Mouse (Mus musculus) heart, postnatal 4 days (tissue): Measurements from ENCODE around the gene Baz1a. TPM values are rescaled to one million over a fixed set of nuclear protein-coding genes. Genes with fewer than 3 reads are reported as not detected.

ENCODE experiments used
- DNase-seq: peaks from one replicate; pipeline ENCODE4 v3.0.0; 2021
- total RNA-seq, 2 experiments: library from RNA; stranded (reverse); gene quantifications; 2 replicates each; pipeline ENCODE4 v1.2.3; 2021

Baz1a gene
- total RNA-seq, result 10 to 100 TPM; 15.0 to 16.5 TPM

DNA sequence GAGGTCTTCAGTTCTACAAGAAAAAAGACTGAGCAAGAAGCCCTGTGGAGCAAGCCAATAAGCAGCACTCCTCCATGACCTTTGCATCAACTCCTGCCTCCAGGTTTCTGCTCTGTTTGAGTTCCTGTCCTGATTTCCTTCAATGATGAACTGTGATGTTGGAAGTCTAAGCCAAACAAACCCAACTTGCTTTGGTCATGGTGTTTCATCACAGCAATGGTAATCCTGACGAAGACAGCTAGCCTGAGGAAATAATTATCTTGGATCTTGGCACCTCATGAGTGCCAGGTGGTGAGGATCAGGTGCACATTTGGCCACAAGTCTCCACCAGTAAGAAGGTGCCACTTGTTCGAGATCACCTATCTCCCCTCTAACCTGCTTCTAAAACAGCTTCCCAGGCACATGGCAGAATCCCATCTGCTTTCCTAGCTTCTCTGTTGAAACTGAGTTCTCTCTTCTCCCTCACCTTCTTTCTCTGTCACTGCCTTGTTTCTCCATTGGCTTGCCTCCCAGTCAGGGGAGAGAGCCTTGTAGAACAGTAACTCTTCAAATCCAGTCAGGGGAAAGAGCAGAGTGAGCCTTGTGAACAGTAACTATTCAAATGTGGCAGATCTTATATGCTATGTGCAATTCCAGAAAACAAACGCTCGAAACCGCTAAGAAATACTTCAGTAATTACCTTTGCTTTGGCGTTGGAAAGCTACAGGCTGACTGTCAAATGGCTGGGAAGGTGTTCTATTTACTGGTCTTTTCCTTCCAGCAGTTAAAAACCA is at the start of gene Baz1a:
TSS of gene Baz1a (minus strand) at position 723 of the 773 bp plus-strand sequence.
- DNase-seq, result no peak

DNA sequence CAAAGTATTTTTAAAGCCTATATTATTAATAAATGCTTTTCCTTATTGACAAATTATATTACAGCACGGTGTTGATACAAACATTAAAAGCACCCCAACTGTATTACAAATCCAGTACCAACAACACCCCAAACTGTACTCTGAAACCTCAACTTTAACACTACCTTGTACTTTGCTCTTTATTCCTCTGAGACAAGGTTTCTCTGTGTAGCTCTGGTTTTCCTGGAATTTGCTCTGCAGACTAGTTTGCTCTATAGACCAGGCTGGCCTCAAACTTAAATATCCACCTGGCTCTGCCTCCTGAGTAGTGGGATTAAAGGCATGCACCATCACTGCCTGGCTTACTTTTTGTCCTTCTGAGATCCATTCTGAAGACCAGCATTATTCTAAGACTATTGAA is 48.0 kb upstream of the Baz1a start:
- DNase-seq, result no peak

DNA sequence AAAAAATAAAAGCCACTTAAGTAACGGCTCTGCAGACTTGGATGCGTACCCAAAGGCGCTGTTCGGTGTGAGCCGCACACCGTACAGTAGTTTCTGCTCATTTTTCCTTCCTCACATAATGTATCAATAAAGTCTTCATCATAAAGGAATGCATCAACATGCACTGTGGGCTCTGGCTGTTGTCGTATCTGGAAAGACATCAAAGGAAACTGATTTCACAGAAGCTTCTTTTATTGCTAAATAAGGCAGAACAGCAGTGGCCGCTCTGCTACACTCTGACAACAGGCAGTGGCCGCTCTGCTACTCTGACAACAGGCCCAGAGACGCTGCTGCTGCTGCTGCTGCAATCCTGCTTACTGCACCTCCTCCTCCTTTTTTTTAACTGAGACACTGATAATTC is 46.9 kb upstream of the Baz1a start:
- DNase-seq, result no peak

DNA sequence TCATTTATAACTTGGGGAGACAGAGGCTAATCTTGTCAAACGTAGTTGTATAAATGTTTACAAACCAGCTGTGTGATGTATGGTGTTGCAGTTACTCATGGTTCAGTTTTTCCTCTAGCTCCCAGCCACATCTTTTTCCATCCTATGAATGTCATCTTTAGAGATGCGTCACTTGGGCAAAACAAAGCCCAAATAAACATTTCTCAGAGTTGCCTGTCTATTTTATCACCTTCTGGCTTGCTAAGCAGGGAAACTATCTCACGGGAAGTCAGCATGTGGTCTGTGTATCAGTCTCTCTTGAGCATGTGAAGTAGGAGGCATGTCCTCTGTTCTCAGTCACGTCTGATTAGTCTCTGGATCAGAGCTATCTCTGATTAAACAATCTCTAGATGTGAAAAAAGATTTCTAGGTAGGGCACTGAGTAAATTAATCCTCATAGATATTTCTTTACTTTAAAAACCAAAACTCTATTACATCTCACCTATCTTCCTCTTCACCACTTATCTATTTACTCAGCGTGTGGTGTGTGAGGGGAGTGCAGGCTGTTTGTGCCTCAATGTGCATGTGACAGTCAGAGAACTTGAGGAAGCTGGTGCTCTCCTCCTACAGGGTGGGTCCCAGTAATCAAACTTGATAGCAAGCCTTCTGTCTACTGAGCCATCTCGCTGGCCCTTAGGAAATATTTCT is 46.2 kb upstream of the Baz1a start:
- no peak for DNase-seq

DNA sequence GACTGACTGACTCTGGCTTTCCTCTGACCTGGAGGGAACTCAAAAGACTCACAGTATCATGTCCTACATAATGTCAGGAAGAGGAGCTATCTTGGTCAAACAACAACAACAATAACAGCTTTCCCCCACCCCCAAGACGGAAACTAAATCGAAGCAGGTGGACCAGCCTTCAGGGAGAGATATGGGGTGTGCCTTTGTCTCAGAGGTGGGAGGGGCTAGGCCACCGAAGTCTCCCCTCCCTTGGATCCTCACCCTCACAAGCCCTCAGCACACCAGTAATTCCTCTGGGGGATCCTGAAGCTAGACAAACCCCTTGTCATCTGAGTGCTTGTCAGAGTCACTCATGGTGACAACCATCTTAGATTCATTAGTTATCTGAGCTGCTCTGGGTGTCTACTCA is 45.7 kb upstream of the Baz1a start:
- no peak for DNase-seq

DNA sequence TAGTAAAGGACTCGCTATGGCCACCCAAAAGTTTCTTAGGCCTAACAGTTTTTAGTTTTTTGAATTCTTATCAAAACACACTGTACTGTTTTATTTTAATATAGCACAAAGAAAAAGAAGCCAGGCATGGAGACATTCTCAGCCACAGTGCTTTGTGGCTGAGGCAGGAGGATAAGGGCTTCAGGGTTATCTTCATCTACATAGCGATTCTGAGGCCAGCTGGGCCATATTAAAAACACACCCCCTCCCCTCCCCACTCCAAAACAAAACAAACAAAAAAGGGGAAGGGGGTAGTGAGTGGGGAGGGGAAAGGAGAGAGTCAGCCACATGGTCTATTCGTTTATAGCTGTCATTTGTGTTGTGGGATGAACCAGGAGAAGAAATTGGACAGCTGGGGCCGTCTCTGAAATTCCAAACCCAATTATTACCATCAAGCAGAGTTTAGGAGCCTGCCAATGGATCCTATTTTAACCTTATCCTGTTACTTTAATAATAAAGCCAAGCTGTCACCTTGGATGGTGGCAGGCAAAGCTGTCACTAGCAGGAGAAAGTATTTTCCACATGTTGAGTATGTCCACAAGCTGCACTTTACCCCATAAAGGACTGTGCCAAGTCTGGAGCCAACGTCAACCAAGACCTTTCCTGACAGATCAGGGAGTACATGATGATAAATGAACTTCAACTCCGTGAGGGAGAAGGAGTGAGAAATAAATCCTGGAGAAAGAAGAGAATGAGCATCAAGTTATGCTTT is 44.9 kb upstream of the Baz1a start:
- DNase-seq, result peak; percentile 47

DNA sequence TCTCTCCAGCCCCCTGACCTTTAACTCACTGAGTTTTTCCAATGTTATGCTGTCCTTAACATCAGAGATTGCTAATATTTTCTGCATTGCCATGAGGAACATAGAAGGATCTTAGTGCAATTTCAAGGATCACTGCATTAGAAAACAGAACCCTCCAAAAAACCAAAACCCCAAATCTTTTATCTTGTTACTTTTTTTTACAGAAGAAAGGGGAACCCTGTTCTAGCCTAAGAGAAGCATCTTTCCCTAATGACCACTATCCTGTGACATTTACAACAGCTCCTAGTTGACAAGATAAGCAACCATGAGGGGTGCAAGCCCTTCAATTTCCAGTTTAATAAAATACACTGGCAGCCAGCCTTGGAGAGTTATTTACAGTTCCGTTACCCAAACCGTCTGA is 42.6 kb upstream of the Baz1a start:
- DNase-seq, result no peak

DNA sequence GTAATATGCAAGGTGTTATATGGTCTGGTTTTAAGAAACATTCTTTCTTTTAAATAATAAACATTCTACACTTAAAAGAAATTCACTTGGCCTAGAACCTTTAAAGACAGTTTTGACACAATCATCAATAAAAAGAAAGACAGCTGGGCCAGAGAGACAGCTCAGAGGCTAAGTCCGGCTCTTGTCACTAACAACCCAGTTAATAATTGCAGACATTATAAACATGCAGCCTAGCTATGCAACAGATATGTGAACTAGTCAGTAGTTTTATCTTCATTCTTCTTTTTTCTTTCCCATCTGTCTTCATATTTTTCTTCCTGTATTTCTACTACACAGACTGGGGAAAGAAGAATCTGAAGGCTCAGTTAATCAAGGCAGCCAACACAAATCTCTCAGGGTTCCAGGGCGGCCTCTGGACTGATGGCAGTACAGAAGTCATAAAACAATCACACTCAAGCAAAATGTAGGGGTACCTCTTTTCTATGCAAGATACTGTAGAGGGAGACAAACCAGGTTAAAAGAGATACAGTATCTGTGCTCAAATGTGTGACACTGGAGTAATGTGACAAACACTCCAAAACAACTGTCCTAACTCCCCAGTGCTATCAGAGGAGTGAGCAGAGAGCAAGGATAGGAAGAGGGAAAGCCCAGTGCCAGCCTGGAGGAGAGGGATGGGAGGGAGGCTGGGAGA is 40.5 kb upstream of the Baz1a start:
- no peak for DNase-seq

DNA sequence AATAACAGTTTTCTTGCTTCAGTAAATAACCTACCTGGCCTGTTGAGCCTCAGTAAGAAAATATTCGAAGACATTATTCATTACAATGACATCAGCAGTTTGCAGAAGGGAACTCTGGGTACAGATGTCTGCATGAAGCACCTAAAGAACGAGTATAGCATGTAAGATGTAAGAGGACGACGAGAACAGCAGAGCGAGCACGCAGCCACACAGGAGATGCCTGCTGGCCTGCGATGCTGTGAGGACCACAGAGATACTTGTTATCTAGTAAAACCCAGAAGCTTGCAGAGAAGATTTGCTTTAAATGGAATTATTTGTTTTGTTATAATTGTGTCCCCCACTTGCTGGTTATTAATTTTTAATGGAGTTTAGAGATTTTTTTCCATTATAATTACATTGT is 39.1 kb upstream of the Baz1a start:
- DNase-seq, result no peak

DNA sequence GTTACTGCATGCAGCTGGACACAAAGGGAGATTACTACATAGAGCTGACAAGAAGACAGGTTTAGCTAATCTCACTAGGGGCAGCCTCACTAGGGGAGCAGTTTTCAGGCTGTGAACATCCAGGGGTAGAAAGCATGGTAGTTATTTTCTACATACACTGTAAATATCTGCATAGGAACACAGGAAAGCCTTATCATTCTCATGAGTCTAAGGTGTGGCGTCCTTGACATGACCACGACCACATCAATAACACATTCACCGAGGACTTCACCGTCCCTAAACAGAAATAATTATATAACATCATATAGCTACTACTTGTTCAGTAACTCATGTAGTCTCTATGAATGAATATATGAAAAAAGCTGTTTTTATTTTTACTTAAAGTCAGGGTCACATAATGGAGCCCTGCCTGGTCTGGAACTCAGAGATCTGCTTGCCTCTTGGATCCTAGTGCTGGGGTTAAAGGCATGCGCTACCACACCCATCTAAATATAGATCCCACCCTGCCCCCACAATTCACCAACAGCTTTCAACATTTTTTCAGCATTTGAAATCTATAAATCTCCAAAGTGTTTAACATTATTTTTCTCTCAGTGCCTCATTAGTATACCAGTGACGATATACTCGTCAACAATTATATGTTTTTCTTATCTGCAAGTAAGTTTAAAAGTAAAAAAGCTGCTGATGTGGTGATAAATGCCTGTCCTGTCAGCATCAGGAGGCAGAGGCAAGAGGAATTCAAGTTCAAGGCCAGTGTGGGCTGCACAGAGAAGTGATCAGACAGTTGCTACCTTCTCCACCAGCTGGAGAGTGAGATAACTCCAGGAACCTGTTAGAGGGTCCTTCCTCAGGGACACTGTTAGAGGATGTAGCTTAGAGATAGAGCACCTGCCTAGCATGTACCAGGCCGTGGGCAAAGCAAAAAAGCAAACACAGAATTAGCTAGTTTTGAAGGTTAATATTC is 37.3 kb upstream of the Baz1a start:
- DNase-seq, result no peak

DNA sequence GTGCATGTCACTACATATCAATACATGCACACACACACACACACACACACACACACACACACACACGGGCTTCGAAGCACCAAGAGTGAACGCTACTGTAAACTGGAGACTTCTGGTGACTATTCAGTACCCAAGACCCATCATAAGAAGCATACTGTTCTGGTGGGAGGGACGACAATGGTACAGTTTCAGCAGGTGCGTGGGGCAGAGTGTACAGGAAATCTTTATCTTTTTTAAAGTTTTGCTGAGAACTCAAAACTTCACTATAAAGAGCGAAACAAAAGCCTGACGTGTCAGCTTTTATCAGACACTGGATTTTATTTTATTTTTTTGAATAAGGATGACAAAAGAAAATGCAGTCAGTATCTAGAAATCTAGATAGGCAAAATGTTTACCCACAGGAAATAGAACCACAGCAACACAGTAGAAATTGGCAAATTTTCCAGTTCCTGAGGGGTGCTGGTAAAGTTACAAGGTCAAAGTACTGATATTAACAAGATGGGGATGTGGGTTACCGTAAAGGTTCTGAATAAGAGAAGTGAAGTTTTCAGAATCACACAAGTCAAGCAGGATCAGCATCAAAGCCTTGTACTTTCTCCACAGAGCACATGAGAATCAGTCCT is 35.7 kb upstream of the Baz1a start:
- no peak for DNase-seq

DNA sequence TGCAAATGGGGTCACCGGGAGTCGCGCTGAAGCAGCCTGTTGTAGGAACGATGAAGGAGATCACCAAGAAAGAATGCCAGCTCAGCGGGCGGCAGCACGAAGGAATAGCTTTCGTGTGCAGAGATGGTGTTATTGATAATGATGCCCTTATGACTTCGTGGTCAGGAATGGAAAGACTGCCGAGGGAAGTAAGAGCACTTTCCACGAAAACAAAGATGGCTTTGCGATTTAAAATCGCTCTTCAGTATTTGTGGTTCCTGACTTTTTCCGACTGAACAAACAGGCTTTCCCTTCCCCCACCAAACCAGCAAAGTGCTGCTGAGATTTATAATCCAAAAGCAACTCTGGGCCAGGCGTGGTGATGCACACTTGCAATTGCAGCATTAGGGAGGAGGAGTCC is 26.9 kb upstream of the Baz1a start:
- no peak for DNase-seq

DNA sequence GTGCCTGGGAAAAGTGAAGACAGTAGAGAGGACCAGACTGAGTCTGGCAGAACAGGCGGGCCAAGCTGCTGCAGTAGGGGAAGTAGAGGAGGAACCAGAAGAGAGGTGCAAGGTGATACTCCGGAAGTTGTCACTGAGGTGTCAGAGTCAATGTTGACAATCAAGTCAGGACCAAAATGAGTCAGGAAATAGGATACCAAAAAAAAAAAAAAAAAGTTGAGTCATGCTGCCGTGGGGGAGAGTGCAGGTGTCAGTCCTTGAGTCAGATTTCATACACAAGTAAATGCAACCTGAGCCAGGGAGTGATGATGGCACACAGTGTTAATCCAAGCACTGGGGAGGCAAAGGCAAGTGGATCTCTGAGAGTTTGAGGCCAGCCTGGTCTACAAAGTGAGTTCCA is 12.9 kb upstream of the Baz1a start:
- DNase-seq, result no peak

DNA sequence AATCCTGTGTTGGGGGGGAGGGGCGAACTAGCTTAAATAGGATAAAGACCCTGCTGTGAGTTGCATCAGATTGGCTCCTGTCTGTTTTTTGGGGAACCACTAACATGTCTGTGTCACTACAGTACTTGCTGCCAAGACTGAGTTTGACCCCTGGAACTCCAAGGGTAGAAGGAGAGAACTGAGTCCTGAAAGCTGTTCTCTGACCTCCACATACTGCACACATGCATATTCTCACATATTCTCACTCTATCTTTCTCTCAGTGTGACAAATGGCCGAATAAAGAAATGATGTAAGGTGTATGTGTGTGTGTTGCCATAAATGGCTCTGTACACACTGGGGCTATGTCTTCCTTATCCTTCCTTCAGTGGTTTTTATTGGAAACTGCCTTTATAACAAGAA is 9.1 kb upstream of the Baz1a start:
- DNase-seq, result no peak

DNA sequence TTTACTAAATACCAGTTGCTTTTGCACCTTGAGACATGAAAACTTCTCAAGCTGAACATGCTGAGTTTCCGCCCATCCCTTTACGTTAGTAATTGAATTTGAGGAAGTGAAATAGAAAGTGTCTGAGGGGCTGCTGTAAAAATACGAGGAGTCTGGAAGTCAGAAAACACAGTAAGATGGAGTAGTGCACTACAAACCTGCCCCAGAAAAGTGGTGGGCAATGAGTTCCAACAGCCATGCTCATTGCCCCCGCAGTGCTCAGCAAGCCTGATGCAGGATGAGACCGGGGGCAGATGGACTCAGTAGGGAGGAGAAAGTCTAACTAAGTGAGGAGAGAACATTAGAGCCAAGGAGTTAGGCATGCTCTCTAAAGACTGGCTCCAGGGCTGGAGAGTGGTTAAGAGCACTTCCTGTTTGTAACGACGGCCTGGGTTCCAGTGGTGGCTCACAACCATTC is 5.3 kb upstream of the Baz1a start:
- DNase-seq, result no peak

DNA sequence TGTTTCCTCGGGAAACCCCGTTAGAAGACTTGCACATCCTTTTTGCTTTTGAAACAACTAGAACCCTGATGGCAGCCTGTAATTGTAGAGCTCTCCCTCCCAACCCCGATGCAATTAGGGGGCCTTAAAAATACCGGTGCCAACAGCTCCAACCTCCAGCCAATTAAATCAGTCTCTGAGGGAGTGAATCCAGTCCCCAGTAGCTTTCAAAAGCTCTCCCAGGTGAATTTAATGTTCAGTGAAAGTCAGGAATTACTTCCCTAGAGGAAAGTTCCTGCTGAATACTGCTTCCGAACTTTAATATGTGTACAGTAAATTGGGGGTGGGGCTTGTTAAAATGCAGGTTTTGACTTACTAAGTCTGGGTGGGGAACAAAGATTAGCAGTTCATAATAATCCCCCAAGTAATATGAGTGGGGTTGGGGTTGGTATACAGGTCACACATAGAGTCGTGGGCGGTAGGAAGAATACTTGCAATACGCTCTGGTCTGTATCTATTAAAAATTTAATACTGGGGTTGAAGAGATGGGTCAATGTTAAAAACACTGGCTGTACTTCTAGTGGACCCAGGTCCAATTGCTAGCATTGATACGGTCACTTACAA is 3.1 kb upstream of the Baz1a start:
- no peak for DNase-seq

DNA sequence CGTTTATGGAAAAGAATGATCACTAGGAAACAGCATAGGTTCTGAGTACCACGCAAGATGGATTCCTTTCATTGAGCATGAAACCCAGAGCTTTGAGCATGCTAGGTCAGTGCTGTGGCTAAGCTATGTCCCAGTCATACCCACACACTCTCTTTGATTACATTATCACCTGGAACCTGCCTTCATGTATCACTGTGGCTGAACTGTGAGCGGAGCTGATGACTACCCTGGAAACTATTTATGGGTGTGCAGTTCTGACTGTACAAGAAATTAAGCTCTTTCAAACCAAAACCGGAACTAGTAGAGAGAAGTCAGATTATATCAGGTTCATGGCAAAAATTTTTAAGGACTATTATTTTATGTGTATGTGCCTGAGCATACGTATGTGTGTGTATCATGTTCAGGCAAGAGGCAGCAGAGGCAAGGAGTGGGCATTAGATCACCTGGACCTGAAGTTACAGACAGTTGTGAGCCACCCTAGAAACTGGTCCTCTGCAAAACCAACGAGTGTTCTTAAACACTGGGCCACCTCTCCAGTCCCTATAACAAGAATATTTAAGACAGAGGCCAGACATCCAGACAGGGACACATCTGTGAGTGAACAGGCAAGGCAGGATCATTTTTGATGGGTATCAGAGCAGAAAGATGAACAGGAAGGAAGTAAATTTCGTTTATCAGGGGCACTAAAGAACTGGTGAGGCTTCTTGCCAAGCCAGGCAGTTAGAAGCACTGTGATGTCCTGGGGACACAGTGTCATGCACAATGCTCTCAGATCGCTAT is 2.4 kb upstream of the Baz1a start:
- DNase-seq, result no peak

DNA sequence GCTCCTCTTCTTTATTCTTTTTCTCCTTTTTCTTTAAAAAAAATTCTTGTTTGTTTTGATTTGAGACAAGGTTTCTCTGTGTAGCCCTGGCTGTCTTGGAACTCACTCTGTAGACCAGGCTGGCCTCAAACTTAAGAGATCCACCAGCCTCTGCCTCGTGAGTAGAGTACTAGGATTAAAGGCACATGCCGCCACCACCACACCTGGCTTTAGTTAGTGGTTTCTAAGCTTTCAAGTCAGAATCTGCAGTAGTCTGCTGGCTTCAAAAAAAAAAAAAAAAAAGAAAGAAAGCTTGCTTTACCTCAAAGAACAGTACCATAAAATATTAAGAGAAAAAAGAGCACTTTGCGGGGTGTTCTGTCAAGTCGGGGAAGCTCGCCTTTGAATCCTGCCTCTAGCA is 1.3 kb upstream of the Baz1a start:
- no peak for DNase-seq

DNA sequence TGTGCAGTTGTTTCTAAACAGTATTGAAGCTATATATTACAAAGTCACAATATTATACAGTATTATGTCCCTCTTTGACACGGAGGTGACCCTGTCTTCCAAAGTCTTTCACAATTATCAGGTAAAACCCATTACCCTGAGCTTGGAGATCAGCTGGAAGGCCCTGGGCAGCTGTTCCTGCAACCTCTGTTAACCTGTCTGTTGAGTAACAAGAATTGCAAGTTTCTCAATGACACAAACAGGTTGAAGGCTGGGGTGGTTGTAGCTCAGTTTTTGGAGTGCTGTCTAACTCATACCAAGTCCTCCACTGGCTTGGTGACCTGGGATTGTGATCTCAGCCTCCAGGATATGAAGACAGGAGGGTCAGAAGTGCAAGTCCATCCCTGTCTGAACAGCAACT is 1.1 kb downstream of the Baz1a start:
- no peak for DNase-seq
